Mouse (Mus musculus) embryonic stem cell, embryonic (primary cell): Measurements from ENCODE around the gene Plagl2.
"Not testable (repeated sequence)": the region's sequence is repeated elsewhere in the genome, so short reads cannot be mapped to it uniquely, and the experiment has no call there.

ENCODE experiments used
- CTCF ChIA-PET, 4 experiments: fragments of 300-600 bp in 2 of 4; fragments of 350-600 bp in 2 of 4; sonication (Branson Sonifier 250); formaldehyde crosslinking; loops; one replicate each; lab custom pipeline; 2022; ENCODE audit warnings: inconsistent platforms in 2 of 4; lab: Charles Lee
- POLR2A ChIA-PET, 4 experiments: fragments of 300-600 bp in 2 of 4; fragments of 350-600 bp in 2 of 4; sonication (Branson Sonifier 250); formaldehyde crosslinking; loops; one replicate each; lab custom pipeline; 2022; ENCODE audit warnings: antibody characterized with exemption in 4 of 4, inconsistent platforms in 1 of 4; lab: Charles Lee

Gene Plagl2

DNA sequence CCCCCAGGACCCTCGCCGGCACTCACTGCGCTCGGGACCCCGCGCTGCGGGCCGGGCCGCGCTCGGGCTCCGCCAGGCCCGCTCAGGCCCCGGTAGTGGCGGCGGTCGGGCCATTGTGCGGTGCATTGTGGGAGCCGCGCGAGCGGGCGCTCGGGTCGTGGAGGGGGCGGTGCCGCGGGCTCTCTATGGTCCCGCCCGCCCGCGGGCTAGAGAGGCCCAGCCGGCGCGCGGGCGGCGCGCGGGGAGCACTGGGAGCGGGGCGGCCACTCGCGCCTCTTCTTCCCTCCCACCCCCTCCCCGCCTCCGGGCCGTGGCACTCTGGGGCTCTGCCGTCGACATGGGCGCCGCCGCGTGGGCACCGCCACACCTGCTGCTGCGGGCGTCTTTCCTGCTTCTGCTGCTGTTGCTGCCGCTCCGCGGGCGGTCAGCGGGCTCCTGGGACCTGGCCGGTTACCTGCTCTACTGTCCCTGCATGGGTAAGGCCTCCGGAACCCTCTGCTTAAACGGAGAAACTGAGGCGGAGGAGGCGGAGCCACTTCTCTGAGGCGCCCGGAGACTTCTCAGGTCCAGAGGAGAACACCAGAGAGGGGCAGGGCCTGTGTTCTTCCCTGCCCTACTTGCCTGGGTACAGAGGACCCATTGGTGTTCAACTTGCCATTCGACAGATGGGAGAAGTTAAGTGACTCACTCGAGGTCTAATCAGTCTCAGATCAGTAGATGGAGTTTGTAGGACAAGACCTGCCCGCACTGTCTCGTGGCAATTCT is at the start of gene Plagl2, which contains the start of gene Pofut1:
TSS of gene Plagl2 (minus strand) at position 177 of the 765 bp plus-strand sequence.
TSS of gene Pofut1 (plus strand) at position 284 of the 765 bp plus-strand sequence.
- CTCF ChIA-PET: no interaction called here
- POLR2A ChIA-PET: interaction anchor here in 3 of 4 experiments (0.5 to 1.1 kb wide), 4 partner anchors 20 to 105 kb away, joined by 3 to 7 read pairs (median 4); no protein-coding TSS in a partner anchor

DNA sequence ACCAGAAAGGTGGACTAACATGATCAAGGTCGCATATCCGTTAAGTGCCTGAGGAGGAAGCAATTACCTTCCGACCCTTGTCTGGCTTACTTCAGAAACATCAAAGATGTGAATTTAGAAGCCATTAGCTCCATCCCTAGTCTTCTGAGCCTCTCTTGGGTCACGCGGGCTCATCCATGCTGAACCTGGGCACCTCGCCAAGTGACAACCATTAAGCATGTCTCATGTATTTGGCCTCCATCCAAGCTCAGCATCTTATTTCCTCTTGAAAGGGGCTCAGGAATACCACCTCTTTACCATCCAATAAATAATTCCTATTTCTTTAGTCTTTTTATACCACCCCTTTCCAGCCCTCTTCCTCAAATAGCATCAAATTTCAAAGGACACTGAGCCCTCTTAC is 46.6 kb upstream of the Plagl2 start:
- POLR2A ChIA-PET: interaction anchor here in 1 of 4 experiments (1.4 kb wide), 1 partner anchor 16 kb away, joined by 3 read pairs; no protein-coding TSS in a partner anchor
- CTCF ChIA-PET: no interaction called here

GRCm38 (mm10) chr2:153286524-153286923 is 45.3 kb upstream of the Plagl2 start:
- ChIA-PET POLR2A (interaction anchor here in 2 of 4 experiments (0.6 to 1.6 kb wide), 3 partner anchors 17 to 170 kb away, joined by 3 to 6 read pairs (median 3); no protein-coding TSS in a partner anchor), CTCF (no interaction called here)

DNA sequence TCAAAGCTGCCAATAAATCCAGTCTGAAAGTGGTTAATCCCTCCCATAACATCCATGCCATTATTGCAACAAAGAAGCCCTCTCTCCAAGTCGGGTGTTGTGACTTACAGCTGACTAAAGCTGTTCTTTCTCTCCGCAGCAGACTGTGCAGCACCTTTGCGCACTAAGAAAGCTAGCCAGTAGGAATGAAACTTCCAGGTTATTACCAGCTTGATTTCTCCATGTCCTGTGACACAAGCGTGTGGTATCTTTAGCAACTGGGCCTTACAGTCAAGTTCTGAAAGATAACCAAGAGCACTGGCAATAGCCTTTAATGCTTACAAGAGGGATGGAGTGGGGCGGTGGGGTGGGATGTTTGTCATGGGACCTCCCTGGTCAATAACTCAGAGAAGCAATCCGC is 42.7 kb upstream of the Plagl2 start:
- CTCF ChIA-PET: interaction anchor here in 1 of 4 experiments (0.6 kb wide), 1 partner anchor 1509 kb away, joined by 4 read pairs; no protein-coding TSS in a partner anchor
- POLR2A ChIA-PET: interaction anchor here in 1 of 4 experiments (2.4 kb wide), 1 partner anchor 64 kb away, joined by 6 read pairs; no protein-coding TSS in a partner anchor

- POLR2A ChIA-PET: interaction anchor here in 1 of 4 experiments (0.5 kb wide), 1 partner anchor 98 kb away, joined by 4 read pairs; no protein-coding TSS in a partner anchor
- CTCF ChIA-PET: no interaction called here
These were observed 37.1 kb upstream of the Plagl2 start for GRCm38 (mm10) chr2:153278357-153278756.

DNA sequence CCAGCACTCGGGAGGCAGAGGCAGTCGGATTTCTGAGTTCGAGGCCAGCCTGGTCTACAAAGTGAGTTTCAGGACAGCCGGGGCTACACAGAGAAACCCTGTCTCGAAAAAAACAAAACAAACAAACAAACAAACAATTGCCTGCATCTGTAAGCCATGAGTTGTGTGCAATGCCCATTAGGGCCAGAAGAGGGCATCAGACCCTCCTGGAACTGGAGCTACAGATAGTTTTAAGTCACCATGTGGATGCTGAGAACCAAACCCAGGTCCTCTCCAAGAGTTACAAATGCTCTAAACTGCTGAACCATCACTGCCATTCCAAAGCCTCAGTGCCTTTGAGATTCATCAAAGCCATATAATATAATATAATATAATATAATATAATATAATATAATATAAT is 35.6 kb upstream of the Plagl2 start:
- ChIA-PET CTCF (interaction anchor here (0.6 to 1.7 kb wide), 17 partner anchors 14 to 1588 kb away, joined by 3 to 17 read pairs (median 4); partner anchors contain the start of gene Kif3b (in 1 of the 4)), POLR2A (interaction anchor here in 2 of 4 experiments (0.6 to 2.7 kb wide), 4 partner anchors 20 to 934 kb away, joined by 4 to 14 read pairs (median 10); no protein-coding TSS in a partner anchor)

DNA sequence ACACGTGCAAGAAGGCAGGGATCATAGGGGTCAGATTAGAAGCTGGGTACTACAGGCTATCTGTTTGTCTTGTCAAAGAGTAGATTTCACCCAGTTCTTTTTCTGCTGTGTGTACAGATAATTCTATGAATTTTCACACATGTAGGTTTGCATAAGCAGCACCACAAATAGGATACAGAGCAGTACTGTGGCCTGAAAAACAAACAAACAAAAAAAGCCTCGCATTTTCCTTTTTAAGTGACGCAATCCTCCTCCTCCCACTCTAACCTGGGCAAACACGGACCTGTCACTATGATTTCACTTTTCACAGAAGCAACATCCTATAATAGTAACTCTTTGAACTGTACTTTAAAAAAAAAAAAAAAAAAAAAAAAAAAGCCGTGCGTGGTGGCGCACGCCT is 35.2 kb upstream of the Plagl2 start:
- ChIA-PET CTCF (interaction anchor here (0.6 to 1.7 kb wide), 17 partner anchors 44 to 1588 kb away, joined by 3 to 17 read pairs (median 4); no protein-coding TSS in a partner anchor), POLR2A (interaction anchor here in 3 of 4 experiments (0.6 to 2.7 kb wide), 7 partner anchors 9 to 933 kb away, joined by 3 to 14 read pairs (median 7); partner anchors contain the start of gene Kif3b (in 2 of the 3))

GRCm38 (mm10) chr2:153275577-153275976 is 34.4 kb upstream of the Plagl2 start:
- POLR2A ChIA-PET: interaction anchor here in 3 of 4 experiments (0.7 to 2.7 kb wide), 7 partner anchors 8 to 217 kb away, joined by 3 to 13 read pairs (median 4); partner anchors contain the start of genes Kif3b (in 2 of the 3) and 4930404H24Rik (in 1 of the 3)
- CTCF ChIA-PET: interaction anchor here in 2 of 4 experiments (0.7 to 1.1 kb wide), 2 partner anchors 118 to 145 kb away, joined by 4 to 8 read pairs; no protein-coding TSS in a partner anchor

- ChIA-PET POLR2A (interaction anchor here in 3 of 4 experiments (1.0 to 2.7 kb wide), 4 partner anchors 10 to 89 kb away, joined by 4 to 13 read pairs (median 6); partner anchors contain the start of gene Kif3b (in 1 of the 3)), CTCF (no interaction called here)
These were observed 33.7 kb upstream of the Plagl2 start for GRCm38 (mm10) chr2:153274919-153275247.

DNA sequence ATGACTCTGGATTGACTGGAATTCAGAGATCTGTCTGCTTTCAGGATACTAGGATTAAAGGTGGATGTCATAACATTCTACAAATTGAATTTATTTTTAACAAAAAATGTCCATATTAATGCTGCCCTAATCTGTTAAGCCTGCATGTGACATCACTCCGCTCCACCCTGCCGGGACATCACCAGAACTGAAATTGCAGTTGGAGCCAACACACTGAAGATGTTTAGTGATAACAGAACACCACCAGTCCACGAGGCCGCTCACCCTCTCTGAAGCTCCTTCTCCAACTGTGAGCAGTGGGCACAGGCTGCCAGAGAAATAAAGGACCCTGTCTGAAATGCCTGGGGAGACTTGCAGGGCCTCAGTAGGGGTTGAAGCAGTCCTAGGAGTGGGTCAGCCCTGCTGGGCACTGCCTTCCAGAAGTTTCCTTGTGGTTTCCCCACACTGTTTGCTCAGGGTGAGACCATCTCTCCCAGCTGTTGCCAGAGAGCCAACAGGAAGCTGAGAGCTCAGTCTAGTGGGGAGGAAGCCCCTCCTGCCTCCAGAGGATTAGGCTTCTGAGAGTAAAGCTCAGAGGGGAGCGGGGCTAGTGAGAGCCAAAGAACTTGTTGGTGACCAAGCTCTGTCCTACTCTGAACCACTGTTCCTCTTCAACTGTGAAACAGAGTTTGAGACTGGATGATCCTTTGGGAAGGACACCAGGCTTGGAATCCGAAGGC is 33.1 kb upstream of the Plagl2 start:
- POLR2A ChIA-PET: interaction anchor here in 3 of 4 experiments (0.6 to 2.7 kb wide), 4 partner anchors 12 to 88 kb away, joined by 3 to 13 read pairs (median 6); partner anchors contain the start of gene Kif3b (in 1 of the 3)
- CTCF ChIA-PET: not testable (repeated sequence)

- POLR2A ChIA-PET: interaction anchor here in 2 of 4 experiments (0.6 to 1.2 kb wide), 2 partner anchors 31 to 69 kb away, joined by 3 to 4 read pairs; no protein-coding TSS in a partner anchor
- CTCF ChIA-PET: not testable (repeated sequence)
These were observed 29.1 kb upstream of the Plagl2 start for GRCm38 (mm10) chr2:153270231-153270915.

- ChIA-PET CTCF (interaction anchor here in 2 of 4 experiments (0.6 to 1.1 kb wide), 2 partner anchors 153 to 282 kb away, joined by 3 read pairs; no protein-coding TSS in a partner anchor), POLR2A (interaction anchor here in 3 of 4 experiments (0.6 to 2.6 kb wide), 7 partner anchors 9 to 382 kb away, joined by 3 to 15 read pairs (median 3); partner anchors contain the start of gene Dnmt3b (in 1 of the 3))
These were observed 26.1 kb upstream of the Plagl2 start for GRCm38 (mm10) chr2:153267331-153267730.

DNA sequence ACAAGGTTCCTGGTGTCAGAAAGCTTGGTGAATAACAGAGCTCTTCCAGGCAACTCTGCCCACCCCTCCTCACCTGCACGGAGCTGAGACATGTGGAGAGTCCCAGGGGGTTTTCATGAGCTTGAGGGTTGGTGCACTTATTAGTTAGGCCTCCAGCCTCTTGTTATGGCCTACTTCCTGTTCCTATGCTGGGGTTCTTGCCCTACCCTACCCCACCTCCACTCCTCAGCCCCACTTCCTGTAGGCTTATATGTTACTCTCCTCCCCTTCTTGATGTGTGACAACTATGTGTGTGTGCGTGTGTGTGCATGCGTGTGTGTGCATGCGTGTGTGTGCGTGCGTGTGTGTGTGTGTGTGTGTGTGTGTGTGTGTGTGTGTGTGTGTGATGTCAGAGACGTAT is 21.8 kb upstream of the Plagl2 start:
- ChIA-PET CTCF (interaction anchor here in 1 of 4 experiments (1.1 kb wide), 1 partner anchor 115 kb away, joined by 3 read pairs; no protein-coding TSS in a partner anchor), POLR2A (interaction anchor here in 2 of 4 experiments (0.7 to 2.6 kb wide), 5 partner anchors 9 to 201 kb away, joined by 3 to 9 read pairs (median 3); no protein-coding TSS in a partner anchor)

- ChIA-PET CTCF (no interaction called here), POLR2A (interaction anchor here in 2 of 4 experiments (0.6 to 1.2 kb wide), 3 partner anchors 23 to 57 kb away, joined by 3 to 4 read pairs (median 3); no protein-coding TSS in a partner anchor)
These were observed 18.8 kb upstream of the Plagl2 start for GRCm38 (mm10) chr2:153259864-153260674.

GRCm38 (mm10) chr2:153259030-153259863 is 18.0 kb upstream of the Plagl2 start:
- POLR2A ChIA-PET: interaction anchor here in 2 of 4 experiments (0.6 to 1.2 kb wide), 3 partner anchors 22 to 56 kb away, joined by 3 to 4 read pairs (median 3); no protein-coding TSS in a partner anchor

More at GRCm38 (mm10) chr2:153259030-153259863, 18.0 kb upstream of the Plagl2 start:
- CTCF ChIA-PET: no interaction called here
